Mouse (Mus musculus): ENCODE data around the gene Atrip.

DNA sequence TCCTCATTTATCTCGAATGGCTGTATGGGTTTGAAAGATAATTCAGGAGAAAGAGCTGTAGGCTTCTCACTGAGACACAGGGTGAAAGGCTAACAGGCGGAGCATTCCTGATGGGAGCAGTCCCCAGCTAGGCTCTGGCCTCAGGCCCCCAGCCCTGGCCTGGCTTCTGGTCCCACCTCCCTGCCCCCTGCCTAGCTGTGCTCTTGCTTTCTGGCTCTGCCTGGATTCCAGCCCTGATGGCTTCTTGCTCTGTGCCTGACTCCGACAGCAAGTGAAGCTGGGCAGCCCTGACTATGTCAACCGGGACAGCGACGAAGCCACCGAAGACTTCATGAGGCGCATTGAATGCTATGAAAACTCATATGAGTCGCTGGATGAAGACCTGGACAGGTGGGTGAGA, 65.8 kb downstream of the Atrip start:
- TF ChIP-seq POLR2A (IDR thresholded peaks at IDR 0.05; ENCODE audit: borderline replicate concordance, extremely low read depth, low read depth, low read length) = no peak
- TF ChIP-seq CTCF (IDR thresholded peaks at IDR 0.05; ENCODE audit: insufficient read depth, low read length) = no peak
